Mouse (Mus musculus): ENCODE data around the gene Lrrc26. TPM values are rescaled to one million over a fixed set of nuclear protein-coding genes. Genes with fewer than 3 reads are reported as not detected.
A peak's percentile ranks its signal among the peaks of the same experiment; 100 is the strongest.

The Lrrc26 gene
- polyA plus RNA-seq, 1 experiment, result not detected

GRCm38 (mm10) chr2:25264851-25265250 lies 24.9 kb upstream of the Lrrc26 start:
- Histone ChIP-seq H3K27me3 (replicated peaks) (no peaks in the 10 kb centered on the region), H3K4me3 (replicated peaks) (peak overlapping the region; percentile 76), H3K9me3 (no peaks in the 10 kb centered on the region), H3K4me1 (peaks cover 83% of the 10 kb centered on the region), H3K36me3 (replicated peaks; ENCODE audit: low read length) (peaks cover 46% of the 10 kb centered on the region)
- TF ChIP-seq FLI1 (IDR thresholded peaks at IDR 0.05; ENCODE audit: low read length) (no peak), GATA1 (IDR thresholded peaks at IDR 0.05; ENCODE audit: borderline replicate concordance, low read length) (no peak)

GRCm38 (mm10) chr2:25265897-25266656 lies 23.6 kb upstream of the Lrrc26 start:
- Histone ChIP-seq H3K9me3 (no peaks in the 10 kb centered on the region), H3K4me1 (peaks cover 95% of the 10 kb centered on the region), H3K36me3 (replicated peaks; ENCODE audit: low read length) (peaks cover 58% of the 10 kb centered on the region), H3K4me3 (replicated peaks) (peak overlapping the region; percentile 88), H3K27me3 (replicated peaks) (no peaks in the 10 kb centered on the region)
- no peak for TF ChIP-seq FLI1 (IDR thresholded peaks at IDR 0.05; ENCODE audit: low read length)
- TF ChIP-seq GATA1 (IDR thresholded peaks at IDR 0.05; ENCODE audit: borderline replicate concordance, low read length), result no peak

GRCm38 (mm10) chr2:25266720-25267119 lies 23.0 kb upstream of the Lrrc26 start:
- H3K4me3 ChIP-seq (replicated peaks), result peak overlapping the region; percentile 88
- TF ChIP-seq FLI1 (IDR thresholded peaks at IDR 0.05; ENCODE audit: low read length), result no peak
- H3K4me1 ChIP-seq, result peaks cover 96% of the 10 kb centered on the region
- H3K36me3 ChIP-seq (replicated peaks; ENCODE audit: low read length), result peaks cover 58% of the 10 kb centered on the region
- H3K27me3 ChIP-seq (replicated peaks), result no peaks in the 10 kb centered on the region
- no peaks in the 10 kb centered on the region for H3K9me3 ChIP-seq

GRCm38 (mm10) chr2:25267241-25267640 lies 22.5 kb upstream of the Lrrc26 start:
- no peak for TF ChIP-seq FLI1 (IDR thresholded peaks at IDR 0.05; ENCODE audit: low read length)
- no peak for TF ChIP-seq GATA1 (IDR thresholded peaks at IDR 0.05; ENCODE audit: borderline replicate concordance, low read length)
- Histone ChIP-seq H3K27me3 (replicated peaks) (no peaks in the 10 kb centered on the region), H3K36me3 (replicated peaks; ENCODE audit: low read length) (peaks cover 58% of the 10 kb centered on the region), H3K9me3 (no peaks in the 10 kb centered on the region), H3K4me3 (replicated peaks) (peak overlapping the region; percentile 51), H3K4me1 (peaks cover 92% of the 10 kb centered on the region)

- no peak for TF ChIP-seq GATA1 (IDR thresholded peaks at IDR 0.05; ENCODE audit: borderline replicate concordance, low read length)
- TF ChIP-seq FLI1 (IDR thresholded peaks at IDR 0.05; ENCODE audit: low read length), result no peak
- peaks cover 58% of the 10 kb centered on the region for H3K36me3 ChIP-seq (replicated peaks; ENCODE audit: low read length)
- H3K4me3 ChIP-seq (replicated peaks), result no peak overlapping the region
- no peaks in the 10 kb centered on the region for H3K9me3 ChIP-seq
- no peaks in the 10 kb centered on the region for H3K27me3 ChIP-seq (replicated peaks)
- H3K4me1 ChIP-seq, result peaks cover 93% of the 10 kb centered on the region
These were observed 21.9 kb upstream of the Lrrc26 start for GRCm38 (mm10) chr2:25267746-25268309.

- TF ChIP-seq GATA1 (IDR thresholded peaks at IDR 0.05; ENCODE audit: borderline replicate concordance, low read length), result no peak
- H3K4me1 ChIP-seq, result peaks cover 76% of the 10 kb centered on the region
- H3K4me3 ChIP-seq (replicated peaks), result peak within 1 kb of the TSS; percentile 97
- H3K36me3 ChIP-seq (replicated peaks; ENCODE audit: low read length), result peaks cover 80% of the 10 kb centered on the region
- H3K9me3 ChIP-seq, result no peaks in the 10 kb centered on the region
- H3K27me3 ChIP-seq (replicated peaks), result no peaks in the 10 kb centered on the region
These were observed 17.7 kb upstream of the Lrrc26 start, which contains the start of the genes Ssna1 and Anapc2 for GRCm38 (mm10) chr2:25271827-25272511. TSS of gene Ssna1 (minus strand) at chr2:25272438. TSS of gene Anapc2 (plus strand) at chr2:25272478.

GRCm38 (mm10) chr2:25272515-25272914 lies 17.2 kb upstream of the Lrrc26 start:
- TF ChIP-seq FLI1 (IDR thresholded peaks at IDR 0.05; ENCODE audit: low read length) (no peak), GATA1 (IDR thresholded peaks at IDR 0.05; ENCODE audit: borderline replicate concordance, low read length) (no peak)
- Histone ChIP-seq H3K4me1 (peaks cover 70% of the 10 kb centered on the region), H3K27me3 (replicated peaks) (no peaks in the 10 kb centered on the region), H3K9me3 (no peaks in the 10 kb centered on the region), H3K36me3 (replicated peaks; ENCODE audit: low read length) (peaks cover 80% of the 10 kb centered on the region), H3K4me3 (replicated peaks) (peak overlapping the region; percentile 97)

- Histone ChIP-seq H3K36me3 (replicated peaks; ENCODE audit: low read length) (peaks cover 80% of the 10 kb centered on the region), H3K9me3 (no peaks in the 10 kb centered on the region), H3K27me3 (replicated peaks) (no peaks in the 10 kb centered on the region), H3K4me1 (peaks cover 65% of the 10 kb centered on the region), H3K4me3 (replicated peaks) (peak overlapping the region; percentile 97)
- TF ChIP-seq FLI1 (IDR thresholded peaks at IDR 0.05; ENCODE audit: low read length) (no peak), GATA1 (IDR thresholded peaks at IDR 0.05; ENCODE audit: borderline replicate concordance, low read length) (no peak)
These were observed 16.7 kb upstream of the Lrrc26 start for GRCm38 (mm10) chr2:25273010-25273409.

- peaks cover 10% of the 10 kb centered on the region; the same call in 1 of the 2 replicates for H3K4me1 ChIP-seq
These were observed 10.5 kb upstream of the Lrrc26 start for GRCm38 (mm10) chr2:25278928-25279882.

More at GRCm38 (mm10) chr2:25278928-25279882, 10.5 kb upstream of the Lrrc26 start:
- H3K36me3 ChIP-seq (replicated peaks; ENCODE audit: low read length), result peaks cover 97% of the 10 kb centered on the region
- no peaks in the 10 kb centered on the region for H3K27me3 ChIP-seq (replicated peaks)
- TF ChIP-seq GATA1 (IDR thresholded peaks at IDR 0.05; ENCODE audit: borderline replicate concordance, low read length) (no peak), FLI1 (IDR thresholded peaks at IDR 0.05; ENCODE audit: low read length) (no peak)
- H3K4me3 ChIP-seq (replicated peaks), result no peak overlapping the region
- no peaks in the 10 kb centered on the region for H3K9me3 ChIP-seq

Data from megakaryocyte, embryonic 14.5 days (primary cell).